Mouse (Mus musculus): ENCODE data around the gene Slc2a5. TPM values are rescaled to one million over a fixed set of nuclear protein-coding genes. Genes with fewer than 3 reads are reported as not detected.
A peak's percentile ranks its signal among the peaks of the same experiment; 100 is the strongest.

Gene Slc2a5
- polyA plus RNA-seq, 1 experiment from 2014 or later: 0.76 TPM

DNA sequence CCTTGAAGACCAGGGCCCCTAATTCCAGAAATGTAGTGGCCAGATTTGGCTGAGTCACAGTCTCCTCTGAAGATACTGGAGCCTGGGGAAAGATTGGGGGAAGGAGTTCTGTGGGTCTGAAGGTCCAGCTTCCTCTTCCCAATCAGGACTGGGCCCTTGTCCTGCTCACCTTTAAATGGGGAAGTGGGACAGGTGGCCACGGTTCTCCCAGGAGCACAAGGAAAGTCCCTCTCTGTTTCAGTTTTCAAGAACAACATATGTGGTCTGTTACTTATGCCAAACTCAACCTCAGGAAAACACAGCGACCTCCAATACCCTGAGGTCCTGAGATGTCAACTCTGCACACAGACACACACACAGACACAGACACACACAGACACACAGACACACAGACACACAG, 40.4 kb upstream of the Slc2a5 start:
- ATAC-seq (ENCODE audit: low FRiP score, low TSS enrichment) (no peak), DNase-seq (ENCODE audit: low spot score) (no peak)
- TF ChIP-seq EP300 (optimal IDR thresholded peaks at IDR 0.05) (no peak), CTCF (IDR thresholded peaks at IDR 0.05; ENCODE audit: low read depth) (no peak)
- Histone ChIP-seq H3K9ac (ENCODE audit: low read length) (no peak overlapping the region), H3K27me3 (ENCODE audit: control insufficient read depth, insufficient read depth, low read length) (no peaks in the 10 kb centered on the region), H3K4me3 (ENCODE audit: low read depth, low read length) (no peak overlapping the region), H3K27ac (replicated peaks) (no peak overlapping the region), H3K4me2 (replicated peaks; ENCODE audit: low read depth) (no peak overlapping the region), H3K9me3 (ENCODE audit: control insufficient read depth, low read length) (no peaks in the 10 kb centered on the region), H3K36me3 (ENCODE audit: control insufficient read depth, insufficient read depth, low read length) (no peaks in the 10 kb centered on the region), H3K4me1 (replicated peaks; ENCODE audit: control insufficient read depth, insufficient read depth) (no peaks in the 10 kb centered on the region)
- 82% methylated on average over 2 of the region's 2 CpGs for WGBS

DNA sequence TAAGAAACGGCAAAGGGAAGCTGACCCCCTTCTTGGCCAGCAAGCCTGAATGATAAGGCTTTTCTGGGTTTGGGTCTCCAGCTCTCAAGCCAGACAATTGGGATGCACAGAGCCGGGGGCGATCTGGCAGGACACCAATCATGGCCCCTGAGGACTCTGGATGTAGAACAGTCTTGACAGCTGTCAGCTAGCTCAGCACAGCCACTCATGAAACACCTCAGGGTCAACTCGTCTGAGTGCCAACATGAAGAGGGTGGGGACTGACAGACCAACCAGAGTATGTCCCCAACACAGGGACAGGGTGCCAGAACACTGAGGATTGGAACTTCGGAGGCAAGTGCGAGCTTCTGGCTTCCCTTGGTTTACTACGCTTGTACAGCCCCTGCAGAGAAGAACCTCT, 39.8 kb upstream of the Slc2a5 start:
- ATAC-seq (ENCODE audit: low FRiP score, low TSS enrichment) (no peak), DNase-seq (ENCODE audit: low spot score) (no peak)
- WGBS: 74% methylated on average over 7 of the region's 7 CpGs

DNA sequence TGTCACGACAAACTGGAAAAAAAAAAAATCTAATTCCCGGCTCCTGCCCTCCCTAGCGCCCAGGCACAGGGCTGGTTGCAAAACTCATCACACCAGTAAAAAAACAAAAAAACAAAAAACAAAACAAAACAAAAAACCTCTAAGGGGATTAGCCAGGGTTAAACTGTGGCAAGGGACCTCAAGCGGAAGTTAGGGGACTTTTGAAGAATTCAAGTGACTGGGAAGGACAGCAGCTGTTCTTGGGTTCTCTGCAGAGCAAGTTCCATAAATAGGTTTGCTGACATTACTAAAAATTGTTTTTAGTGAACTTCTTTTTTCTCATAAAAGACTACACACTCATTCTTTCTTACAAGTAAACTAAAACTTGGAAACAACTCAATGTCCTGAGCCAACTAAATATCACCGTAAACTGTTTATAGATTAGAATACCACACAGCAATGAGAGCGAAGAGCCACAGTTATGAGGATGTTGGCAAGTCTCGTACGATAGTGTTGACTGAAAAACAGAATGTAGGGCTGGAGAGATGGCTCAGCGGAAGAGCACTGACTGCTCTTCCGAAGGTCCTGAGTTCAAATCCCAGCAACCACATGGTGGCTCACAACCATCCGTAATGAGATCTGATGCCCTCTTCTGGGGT, 38.6 kb upstream of the Slc2a5 start:
- no peaks in the 10 kb centered on the region for H3K27me3 ChIP-seq (ENCODE audit: control insufficient read depth, insufficient read depth, low read length)
- ATAC-seq (ENCODE audit: low FRiP score, low TSS enrichment) (no peak; the same call in 1 of the 2 replicates), DNase-seq (ENCODE audit: low spot score) (no peak)
- 51% methylated on average over 11 of the region's 11 CpGs for WGBS
- no peaks in the 10 kb centered on the region for H3K4me1 ChIP-seq (replicated peaks; ENCODE audit: control insufficient read depth, insufficient read depth)
- H3K27ac ChIP-seq (replicated peaks): no peak overlapping the region
- H3K4me2 ChIP-seq (replicated peaks; ENCODE audit: low read depth): no peak overlapping the region
- H3K4me3 ChIP-seq (ENCODE audit: low read depth, low read length): no peak overlapping the region
- H3K9me3 ChIP-seq (ENCODE audit: control insufficient read depth, low read length): no peaks in the 10 kb centered on the region
- no peak for TF ChIP-seq EP300 (optimal IDR thresholded peaks at IDR 0.05)
- no peak for TF ChIP-seq CTCF (IDR thresholded peaks at IDR 0.05; ENCODE audit: low read depth)
- no peak overlapping the region for H3K9ac ChIP-seq (ENCODE audit: low read length)
- no peaks in the 10 kb centered on the region for H3K36me3 ChIP-seq (ENCODE audit: control insufficient read depth, insufficient read depth, low read length)

More for the DNA sequence above, 39.8 kb upstream of the Slc2a5 start:
- no peak overlapping the region for H3K9ac ChIP-seq (ENCODE audit: low read length)
- H3K4me3 ChIP-seq (ENCODE audit: low read depth, low read length): no peak overlapping the region
- no peaks in the 10 kb centered on the region for H3K27me3 ChIP-seq (ENCODE audit: control insufficient read depth, insufficient read depth, low read length)
- H3K27ac ChIP-seq (replicated peaks): no peak overlapping the region
- TF ChIP-seq EP300 (optimal IDR thresholded peaks at IDR 0.05): no peak
- TF ChIP-seq CTCF (IDR thresholded peaks at IDR 0.05; ENCODE audit: low read depth): no peak
- no peaks in the 10 kb centered on the region for H3K36me3 ChIP-seq (ENCODE audit: control insufficient read depth, insufficient read depth, low read length)
- no peak overlapping the region for H3K4me2 ChIP-seq (replicated peaks; ENCODE audit: low read depth)
- no peaks in the 10 kb centered on the region for H3K9me3 ChIP-seq (ENCODE audit: control insufficient read depth, low read length)
- no peaks in the 10 kb centered on the region for H3K4me1 ChIP-seq (replicated peaks; ENCODE audit: control insufficient read depth, insufficient read depth)

GRCm38 (mm10) chr4:150085366-150085765, 33.7 kb upstream of the Slc2a5 start:
- ATAC-seq (ENCODE audit: low FRiP score, low TSS enrichment) (no peak), DNase-seq (ENCODE audit: low spot score) (no peak)
- Histone ChIP-seq H3K4me2 (replicated peaks; ENCODE audit: low read depth) (no peak overlapping the region), H3K36me3 (ENCODE audit: control insufficient read depth, insufficient read depth, low read length) (no peaks in the 10 kb centered on the region), H3K27ac (replicated peaks) (no peak overlapping the region), H3K27me3 (ENCODE audit: control insufficient read depth, insufficient read depth, low read length) (no peaks in the 10 kb centered on the region), H3K9me3 (ENCODE audit: control insufficient read depth, low read length) (no peaks in the 10 kb centered on the region), H3K9ac (ENCODE audit: low read length) (no peak overlapping the region), H3K4me1 (replicated peaks; ENCODE audit: control insufficient read depth, insufficient read depth) (peaks cover 4% of the 10 kb centered on the region; the same call in 1 of the 2 replicates), H3K4me3 (ENCODE audit: low read depth, low read length) (no peak overlapping the region)
- 78% methylated on average over 4 of the region's 4 CpGs for WGBS
- no peak for TF ChIP-seq EP300 (optimal IDR thresholded peaks at IDR 0.05)
- TF ChIP-seq CTCF (IDR thresholded peaks at IDR 0.05; ENCODE audit: low read depth): peak; percentile 54

GRCm38 (mm10) chr4:150086841-150087160, 32.3 kb upstream of the Slc2a5 start:
- no peak for ATAC-seq (ENCODE audit: low FRiP score, low TSS enrichment)
- no peak for TF ChIP-seq CTCF (IDR thresholded peaks at IDR 0.05; ENCODE audit: low read depth)
- no peak for TF ChIP-seq EP300 (optimal IDR thresholded peaks at IDR 0.05)
- 6% methylated on average over 7 of the region's 7 CpGs for WGBS
- Histone ChIP-seq H3K36me3 (ENCODE audit: control insufficient read depth, insufficient read depth, low read length) (no peaks in the 10 kb centered on the region), H3K27ac (replicated peaks) (peak overlapping the region; percentile 20; the same call in 1 of the 2 replicates), H3K9ac (ENCODE audit: low read length) (0 out of 2 replicates have a peak overlapping the region, but pooled peaks have one; percentile 2), H3K4me2 (replicated peaks; ENCODE audit: low read depth) (peak overlapping the region; percentile 98), H3K4me1 (replicated peaks; ENCODE audit: control insufficient read depth, insufficient read depth) (peaks cover 4% of the 10 kb centered on the region; the same call in 1 of the 2 replicates), H3K9me3 (ENCODE audit: control insufficient read depth, low read length) (no peaks in the 10 kb centered on the region), H3K4me3 (ENCODE audit: low read depth, low read length) (peak overlapping the region; percentile 61), H3K27me3 (ENCODE audit: control insufficient read depth, insufficient read depth, low read length) (no peaks in the 10 kb centered on the region)
- no peak for DNase-seq (ENCODE audit: low spot score)

DNA sequence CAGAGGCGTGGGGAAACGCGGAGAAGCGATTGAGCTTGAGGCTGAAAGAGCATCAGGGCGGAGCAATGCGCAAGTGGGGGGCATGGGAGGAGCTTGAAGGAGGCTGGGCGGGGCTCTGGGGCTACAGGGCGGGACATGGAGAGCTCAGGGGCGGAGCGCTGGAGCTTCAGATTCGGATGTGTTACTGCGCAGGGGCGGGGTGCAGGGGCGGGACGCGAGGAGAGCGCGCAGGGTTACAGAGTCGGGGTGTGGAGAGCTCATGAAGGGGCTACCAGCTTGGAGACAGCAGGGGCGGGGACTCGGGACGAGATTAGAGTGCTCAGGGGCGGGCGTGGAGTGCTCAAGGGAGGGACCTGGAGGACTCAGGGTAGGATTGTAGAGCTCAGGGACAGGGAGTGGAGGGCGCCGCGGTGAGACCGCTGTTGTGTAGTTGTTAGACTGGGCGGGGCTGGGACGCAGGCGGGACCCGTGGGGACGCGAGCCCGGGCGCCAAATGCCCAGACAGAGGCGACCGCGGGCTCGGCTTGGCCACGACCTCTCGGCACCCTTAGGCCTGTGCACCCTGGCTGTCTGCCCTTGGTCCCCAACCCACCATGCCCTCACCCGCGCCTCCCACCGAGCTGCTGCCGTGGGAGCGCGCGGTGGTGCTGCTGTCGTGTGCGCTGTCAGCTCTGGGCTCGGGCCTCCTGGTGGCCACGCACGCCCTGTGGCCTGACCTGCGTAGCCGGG, 31.8 kb upstream of the Slc2a5 start, which contains the start of gene Gpr157:
Gene Gpr157 (plus strand): TSS at position 205 of the 729 bp plus-strand sequence.
- DNase-seq (ENCODE audit: low spot score): peak; percentile 95
- peaks cover 4% of the 10 kb centered on the region; the same call in 1 of the 2 replicates for H3K4me1 ChIP-seq (replicated peaks; ENCODE audit: control insufficient read depth, insufficient read depth)
- ATAC-seq (ENCODE audit: low FRiP score, low TSS enrichment): peak; percentile 94
- H3K27ac ChIP-seq (replicated peaks): peak within 1 kb of the TSS; percentile 84
- H3K4me3 ChIP-seq (ENCODE audit: low read depth, low read length): peak within 1 kb of the TSS; percentile 61
- no peaks in the 10 kb centered on the region for H3K27me3 ChIP-seq (ENCODE audit: control insufficient read depth, insufficient read depth, low read length)
- WGBS: under 1% methylated on average over 41 of the region's 56 CpGs
- H3K9me3 ChIP-seq (ENCODE audit: control insufficient read depth, low read length): no peaks in the 10 kb centered on the region
- no peaks in the 10 kb centered on the region for H3K36me3 ChIP-seq (ENCODE audit: control insufficient read depth, insufficient read depth, low read length)
- peak within 1 kb of the TSS; percentile 98 for H3K4me2 ChIP-seq (replicated peaks; ENCODE audit: low read depth)
- TF ChIP-seq CTCF (IDR thresholded peaks at IDR 0.05; ENCODE audit: low read depth) (peak; percentile 60), EP300 (optimal IDR thresholded peaks at IDR 0.05) (no peak)
- H3K9ac ChIP-seq (ENCODE audit: low read length): peak within 1 kb of the TSS; percentile 79

Data from stomach, postnatal 0 days (tissue).